Mouse (Mus musculus): ENCODE measurements around the gene Ppp1r35.
A peak's percentile ranks its signal among the peaks of the same experiment; 100 is the strongest.

The Ppp1r35 gene

DNA sequence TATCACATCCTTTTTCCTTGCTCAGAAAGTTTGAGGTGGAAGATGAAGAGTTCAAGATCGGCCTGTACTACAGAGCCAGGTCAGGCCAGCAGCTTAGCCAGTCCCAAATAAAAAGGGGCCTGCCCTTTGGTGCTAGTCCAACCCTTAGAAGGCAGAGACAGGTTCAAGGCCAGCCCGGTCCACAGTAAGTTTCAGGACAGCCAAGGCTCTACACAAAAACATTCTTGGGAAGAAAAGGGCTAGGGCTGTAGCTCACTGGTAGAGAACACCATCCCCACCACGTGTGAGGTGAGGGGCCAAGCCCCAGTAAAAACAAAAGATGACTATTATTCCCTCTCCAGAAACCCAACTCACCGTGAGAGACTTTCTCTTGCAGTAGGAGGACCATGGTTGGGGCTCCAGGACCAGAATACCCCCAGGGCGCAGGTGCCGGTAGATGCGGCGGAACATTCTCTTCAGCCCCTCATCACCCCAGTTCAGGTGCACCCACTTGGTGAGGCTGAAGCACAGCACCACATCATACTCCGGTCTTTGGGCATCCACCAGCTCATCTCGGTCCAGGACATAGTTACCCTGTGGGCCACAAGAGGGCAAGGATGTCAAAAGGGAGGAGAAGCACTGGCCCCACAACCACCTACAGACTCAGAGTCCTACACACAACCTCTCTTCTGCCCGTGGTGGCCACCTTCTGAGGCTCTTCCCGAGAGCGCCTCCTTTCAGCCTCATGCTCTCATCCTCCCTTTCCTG, 4.3 kb downstream of the Ppp1r35 start:
- DNase-seq (ENCODE audit: low spot score), result no peak

DNA sequence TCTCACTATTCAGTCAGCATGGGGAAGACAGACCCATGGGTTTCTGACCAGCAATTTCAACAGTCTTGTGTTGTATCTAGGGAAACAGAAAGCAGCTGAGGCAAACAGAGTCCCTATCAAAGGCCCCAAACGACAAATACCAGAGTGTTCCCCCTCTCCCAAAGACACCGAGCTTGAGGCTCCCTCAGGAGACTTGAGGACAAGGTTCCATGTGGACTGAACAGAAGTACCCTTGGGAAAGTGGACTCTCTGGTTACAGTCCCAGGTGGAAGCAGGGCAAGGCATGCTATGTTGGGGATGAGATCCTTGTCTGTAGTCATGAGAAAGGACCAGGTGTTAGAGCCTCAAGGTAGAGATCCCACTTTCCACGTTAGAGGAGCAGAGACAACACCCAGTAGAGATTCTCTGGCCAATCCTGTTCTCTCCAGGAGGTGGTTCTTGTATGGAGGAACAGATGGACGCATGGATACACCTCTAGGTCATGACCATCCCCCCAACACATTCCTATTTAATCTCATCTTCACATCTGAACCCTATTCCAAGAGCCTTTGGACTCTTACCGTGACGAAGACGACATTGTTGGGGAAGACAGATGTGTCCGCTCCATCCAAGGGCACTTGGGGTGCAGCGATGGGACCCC, 5.4 kb downstream of the Ppp1r35 start:
- no peak for DNase-seq (ENCODE audit: low spot score)

DNA sequence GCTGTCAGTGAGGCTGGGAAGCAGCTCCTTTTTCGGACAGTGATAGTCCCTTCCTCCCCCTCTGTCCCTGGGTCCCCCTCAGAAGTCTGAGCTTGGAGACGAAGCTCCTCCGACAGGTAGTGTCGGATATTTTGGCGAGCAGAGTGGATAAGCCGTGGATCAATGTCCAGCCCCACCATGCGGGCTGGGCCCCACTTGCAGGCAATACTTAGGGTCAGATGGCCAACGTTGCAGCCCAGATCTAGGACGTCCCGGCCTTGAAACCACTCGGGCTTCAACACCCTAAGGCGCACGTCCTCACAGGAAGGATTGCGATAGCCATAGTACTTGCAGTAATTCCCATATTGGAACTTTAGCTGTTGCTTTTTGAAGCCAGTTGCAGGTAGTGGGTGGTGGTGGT, 5.9 kb downstream of the Ppp1r35 start:
- no peak for DNase-seq (ENCODE audit: low spot score)

DNA sequence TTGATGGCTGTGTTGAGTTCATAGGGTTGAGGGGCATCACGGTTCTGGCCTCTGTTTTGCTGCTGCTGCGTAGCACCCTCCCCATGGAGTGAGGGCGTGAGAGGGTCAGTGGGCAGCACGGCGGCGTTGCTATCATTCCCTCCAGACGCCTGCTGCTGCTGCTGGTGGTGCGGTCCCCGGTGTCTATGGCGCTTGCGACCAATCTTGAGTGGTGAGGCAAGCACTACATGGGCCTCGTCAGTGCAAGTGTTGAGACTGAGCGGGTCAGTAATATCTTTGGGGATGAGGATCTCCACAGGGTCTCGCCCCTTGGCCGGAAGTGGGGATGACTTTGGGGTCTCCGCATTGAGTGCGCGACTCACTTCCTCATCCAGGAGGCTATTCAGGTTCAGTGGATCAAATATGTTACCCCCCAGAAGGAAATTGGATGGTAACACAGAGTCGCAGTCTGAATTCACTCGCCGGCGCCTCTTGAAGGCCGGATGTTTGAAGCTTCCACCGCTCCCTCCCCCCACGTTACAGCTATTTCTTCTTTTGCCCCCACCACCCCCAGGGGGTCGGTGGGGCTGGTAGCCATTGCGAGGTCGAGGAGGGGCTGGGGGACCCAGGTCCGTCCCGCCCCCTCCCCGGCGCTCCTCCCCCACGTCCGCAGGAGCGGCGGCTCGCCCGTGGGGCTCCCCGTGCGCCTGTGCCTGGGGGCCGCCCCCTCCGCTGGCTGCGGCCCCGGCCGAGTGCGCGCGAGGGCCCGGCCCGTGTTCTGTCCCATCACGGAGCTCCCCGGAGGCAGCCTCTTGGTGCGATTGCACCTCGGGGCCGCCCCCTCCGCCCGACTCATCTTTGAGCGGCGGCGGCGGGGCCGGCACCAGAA, 6.7 kb downstream of the Ppp1r35 start:
- peak; percentile 31 for DNase-seq (ENCODE audit: low spot score)

DNA sequence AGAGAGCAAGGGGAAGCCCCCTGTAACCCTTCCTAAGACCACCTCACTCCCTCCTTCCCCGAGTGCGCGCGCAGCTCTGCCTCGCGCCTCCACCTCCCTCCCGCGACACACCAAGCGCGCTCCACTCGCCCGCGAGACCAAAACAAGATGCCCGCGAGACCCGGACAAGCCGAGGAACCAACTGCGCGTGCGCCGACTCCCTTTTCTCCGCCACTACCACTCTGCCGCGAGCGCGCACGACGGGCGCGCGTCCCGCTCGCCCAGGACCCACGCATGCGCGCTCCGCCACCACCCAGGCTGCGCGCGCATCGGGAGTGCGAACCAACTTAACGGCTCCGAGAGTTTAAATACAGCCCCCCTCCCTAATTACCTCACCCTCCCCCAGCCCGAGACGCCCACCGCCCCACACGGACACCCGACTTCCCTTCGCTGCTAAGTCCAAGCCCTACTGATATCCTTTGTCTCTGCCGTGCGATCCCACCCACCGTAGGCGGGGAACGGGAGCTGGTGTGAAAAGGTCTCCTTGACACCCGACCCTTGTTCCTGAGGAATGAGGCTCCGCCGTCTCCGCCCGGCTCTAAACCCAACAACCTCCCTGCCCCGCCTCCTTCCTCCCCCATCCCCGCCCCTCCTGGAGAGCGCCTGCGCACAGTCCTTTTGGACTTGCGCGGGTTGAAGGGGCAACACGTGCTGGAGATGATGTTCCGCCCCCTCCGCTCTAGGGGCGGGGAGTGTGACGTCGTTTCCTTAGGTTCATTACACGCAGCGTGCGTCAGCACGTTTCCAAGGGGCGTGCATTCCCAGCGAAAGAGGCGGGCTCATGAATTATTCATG, 7.7 kb downstream of the Ppp1r35 start:
- peak; percentile 99 for DNase-seq (ENCODE audit: low spot score)

DNA sequence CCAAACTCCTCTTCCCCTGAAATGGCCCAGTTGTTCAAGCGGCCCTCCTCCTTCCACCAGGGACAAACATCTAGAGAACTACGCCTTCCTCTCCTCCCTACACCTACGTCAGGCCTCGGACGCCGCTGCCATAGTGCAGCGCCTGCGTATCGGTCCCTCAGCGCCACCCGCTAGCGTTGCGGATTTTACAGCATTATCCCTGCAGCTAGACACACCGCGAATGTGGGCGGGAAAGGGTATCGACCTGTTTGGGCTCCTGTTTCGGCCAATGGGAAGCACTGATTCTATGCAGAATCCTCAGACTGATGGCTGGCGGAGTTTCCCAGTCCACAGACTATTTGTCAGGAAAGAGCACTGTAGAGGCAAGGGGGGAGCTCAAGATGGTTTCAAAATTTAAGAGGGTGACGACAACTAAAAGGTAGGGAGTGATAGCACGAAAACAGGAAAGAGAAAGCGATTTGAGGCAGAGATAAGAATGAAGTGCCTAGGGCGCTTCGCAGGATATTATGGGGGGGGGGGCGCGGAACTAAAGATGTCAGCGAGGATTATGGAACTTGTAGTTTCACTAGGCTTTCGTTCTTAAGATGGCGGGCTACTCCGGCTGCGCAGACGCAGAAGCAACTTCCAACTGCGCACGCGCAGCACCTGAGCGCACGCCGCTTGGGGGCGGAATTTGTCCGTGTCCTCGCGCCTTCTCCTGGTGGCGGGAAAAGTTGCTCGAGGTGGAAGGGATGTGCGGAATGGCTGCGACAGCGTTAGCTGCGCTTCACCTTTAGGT, 8.7 kb downstream of the Ppp1r35 start, which contains the start of the genes Mepce and Zcwpw1:
Gene Mepce, minus strand, starts transcription at position 505 of the 778 bp plus-strand sequence.
Gene Zcwpw1, plus strand, starts transcription at position 648 of the 778 bp plus-strand sequence.
- peak; percentile 95 for DNase-seq (ENCODE audit: low spot score)

DNA sequence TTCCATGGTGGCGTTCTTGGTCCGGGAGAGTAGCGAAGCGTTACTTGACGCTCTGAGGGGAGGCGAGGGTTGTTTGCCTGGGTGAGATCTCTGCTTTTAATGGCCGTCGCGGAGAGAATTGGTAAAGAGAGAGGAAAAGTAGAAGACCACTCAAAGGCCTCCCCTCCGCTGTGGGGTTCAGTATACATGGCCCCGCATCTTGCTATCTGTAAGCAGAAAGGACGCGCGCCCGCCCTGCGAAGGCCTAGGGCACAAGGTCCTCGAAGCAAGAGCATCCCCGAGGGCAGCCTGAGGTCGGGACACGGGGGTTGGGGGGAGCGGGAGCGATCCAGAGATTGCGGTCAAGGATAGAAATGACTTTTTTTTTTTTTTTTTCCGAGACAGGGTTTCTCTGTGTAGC, 9.5 kb downstream of the Ppp1r35 start:
- DNase-seq (ENCODE audit: low spot score), result no peak

DNA sequence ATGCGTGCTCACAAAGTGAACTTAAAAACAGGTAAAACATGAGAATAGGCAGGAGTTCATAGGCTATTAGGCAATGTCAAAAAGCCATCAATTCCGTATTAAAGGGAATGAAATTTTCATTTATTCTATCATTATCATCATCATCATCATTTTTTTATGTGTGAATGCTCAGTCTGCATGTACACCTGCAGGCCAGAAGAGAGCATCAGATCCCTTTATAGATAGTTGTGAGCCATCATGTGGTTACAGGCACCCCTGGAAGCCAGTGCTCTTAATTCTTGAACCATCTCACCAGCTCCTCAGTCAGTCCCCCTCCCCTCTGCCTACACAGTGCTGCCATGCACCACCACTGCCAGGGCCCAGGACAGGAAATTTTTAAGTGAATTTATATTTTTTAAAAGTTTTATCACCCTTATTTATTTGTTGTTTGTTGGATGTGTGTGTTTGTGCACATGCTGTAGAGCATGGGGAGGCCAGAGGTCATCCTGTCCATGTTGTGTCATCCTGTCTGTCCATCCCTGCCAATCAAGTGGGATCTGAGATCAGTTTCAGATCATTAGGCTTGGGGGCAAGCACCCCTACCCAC, 10.4 kb downstream of the Ppp1r35 start:
- no peak for DNase-seq (ENCODE audit: low spot score)

DNA sequence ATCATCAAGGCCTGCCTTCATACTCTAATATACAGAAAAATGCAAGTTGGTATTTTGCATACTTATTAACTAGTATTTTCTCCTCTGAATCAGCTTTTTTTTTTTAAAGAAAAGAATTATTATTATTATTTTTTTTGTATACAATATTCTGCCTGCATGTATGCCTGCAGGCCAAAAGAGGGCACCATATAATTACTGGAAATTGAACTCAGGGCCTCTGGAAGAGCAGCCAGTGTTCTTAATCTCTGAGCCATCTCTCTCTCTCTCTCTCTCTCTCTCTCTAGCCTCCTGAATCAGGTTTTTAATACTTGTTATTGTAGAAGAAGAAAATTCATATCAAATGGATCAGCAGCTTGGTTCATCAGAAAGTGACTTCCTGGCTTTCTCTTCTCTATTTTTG, 12.9 kb downstream of the Ppp1r35 start:
- no peak for DNase-seq (ENCODE audit: low spot score)

DNA sequence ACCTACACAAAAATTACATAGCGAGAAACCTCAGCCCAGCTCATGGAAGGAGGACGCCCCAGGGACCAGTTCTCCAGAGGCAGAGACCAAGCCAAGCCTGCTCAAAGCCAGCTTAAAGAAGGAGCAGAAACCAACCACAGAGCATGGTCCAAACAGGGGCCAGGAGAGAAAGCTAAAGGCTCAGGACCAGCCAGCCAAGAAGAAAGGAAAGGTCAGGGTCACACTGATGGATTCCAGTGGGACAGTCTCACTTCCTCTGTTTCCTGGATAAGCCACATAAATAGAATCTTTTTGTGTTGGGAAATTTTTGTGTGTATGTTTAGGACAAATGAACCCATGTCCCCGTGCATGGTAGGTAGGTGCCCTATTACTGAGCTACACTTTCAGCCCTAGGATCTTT, 18.0 kb downstream of the Ppp1r35 start:
- no peak for DNase-seq (ENCODE audit: low spot score)

DNA sequence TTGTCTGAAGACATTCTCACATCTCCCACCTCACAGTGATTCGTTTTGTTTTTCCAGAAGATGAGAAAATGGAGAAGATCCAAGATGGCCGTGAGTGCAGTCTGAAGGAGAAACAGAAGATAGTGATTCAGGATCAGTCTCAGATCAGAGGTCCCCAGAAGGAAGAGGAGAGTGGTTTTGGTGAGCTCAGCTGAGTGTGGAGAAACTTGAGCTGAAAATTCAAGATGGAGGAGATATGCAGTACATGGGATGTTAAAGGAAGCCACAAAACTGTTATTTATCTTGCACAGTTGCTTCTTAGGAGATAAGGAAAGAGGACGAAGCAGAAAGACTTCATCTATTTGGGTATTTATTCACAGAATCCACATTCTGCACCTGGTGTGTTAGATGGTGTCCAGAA, 22.3 kb downstream of the Ppp1r35 start:
- no peak for DNase-seq (ENCODE audit: low spot score)

DNA sequence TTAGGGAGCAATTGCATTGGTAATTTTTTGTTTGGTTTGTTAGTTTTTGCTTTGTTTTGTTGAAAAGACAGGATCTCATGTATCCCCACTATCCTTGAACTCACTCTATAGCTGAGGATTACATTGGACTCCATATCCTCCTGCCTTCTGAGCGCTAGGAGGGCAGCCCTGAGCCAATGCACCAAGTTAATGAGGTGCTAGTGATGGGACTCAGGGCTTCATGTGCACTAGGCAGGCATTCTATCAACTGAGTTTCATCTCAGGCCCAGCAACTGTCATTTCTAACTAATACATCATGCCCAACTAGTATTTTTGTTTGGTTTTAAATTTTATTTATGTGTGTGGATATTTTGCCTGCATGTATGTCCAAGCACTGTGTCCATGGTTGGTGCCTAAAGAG, 27.5 kb downstream of the Ppp1r35 start:
- no peak for DNase-seq (ENCODE audit: low spot score)

DNA sequence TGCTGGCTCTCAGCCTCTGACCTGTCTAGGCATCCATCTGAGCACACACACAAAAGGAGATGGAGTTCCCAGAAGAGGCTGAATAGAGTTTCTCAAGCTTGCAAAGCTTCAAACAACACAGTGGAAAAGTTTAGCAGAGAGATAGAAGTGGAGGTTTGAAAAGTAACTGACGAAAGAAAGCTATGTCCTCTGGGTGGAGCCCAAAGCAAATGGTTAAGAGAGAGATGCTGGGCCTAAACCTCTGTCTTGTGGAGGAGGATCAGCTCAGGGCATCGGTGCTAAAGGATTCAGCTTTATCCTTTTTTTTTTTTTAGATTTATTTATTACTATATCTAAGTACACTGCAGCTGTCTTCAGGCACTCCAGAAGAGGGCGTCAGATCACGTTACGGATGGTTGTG, 29.7 kb downstream of the Ppp1r35 start:
- no peak for DNase-seq (ENCODE audit: low spot score)

DNA sequence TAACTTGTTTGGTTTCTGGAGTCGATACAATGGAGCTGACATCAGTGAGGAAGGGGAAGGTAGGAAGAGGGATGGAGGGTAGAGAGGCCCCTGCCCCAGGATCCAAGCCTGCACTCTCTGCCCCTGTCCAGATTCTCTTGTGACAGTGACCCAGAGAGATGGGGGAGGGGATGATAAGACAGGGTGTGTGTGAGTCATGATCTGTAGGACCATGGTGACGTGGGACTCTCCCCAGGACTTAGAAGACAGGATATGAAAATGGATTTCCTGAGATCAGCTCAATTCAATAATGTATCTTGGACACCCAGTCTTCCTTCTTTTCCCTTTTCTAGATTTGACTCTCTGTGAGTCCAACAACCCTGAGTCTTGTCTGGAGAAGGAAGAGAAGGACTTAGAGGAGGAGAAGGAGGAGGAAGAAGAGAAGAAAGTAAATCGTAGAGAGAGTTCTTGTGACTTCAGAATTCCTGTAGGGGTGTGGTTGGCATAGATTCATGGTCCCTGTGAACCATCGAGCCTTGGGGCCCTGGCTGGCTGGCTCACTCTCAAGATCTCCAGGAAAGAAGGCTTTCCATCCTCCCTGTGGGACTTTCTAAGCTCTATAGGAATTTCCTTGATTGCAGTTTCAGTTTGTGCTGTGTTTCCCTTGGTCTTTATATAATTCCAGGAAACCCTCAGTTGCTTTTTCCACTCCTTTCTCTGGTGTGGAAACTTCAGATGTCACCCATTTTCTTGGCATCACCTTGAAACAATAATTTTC, 39.0 kb downstream of the Ppp1r35 start:
- no peak for DNase-seq (ENCODE audit: low spot score)

DNA sequence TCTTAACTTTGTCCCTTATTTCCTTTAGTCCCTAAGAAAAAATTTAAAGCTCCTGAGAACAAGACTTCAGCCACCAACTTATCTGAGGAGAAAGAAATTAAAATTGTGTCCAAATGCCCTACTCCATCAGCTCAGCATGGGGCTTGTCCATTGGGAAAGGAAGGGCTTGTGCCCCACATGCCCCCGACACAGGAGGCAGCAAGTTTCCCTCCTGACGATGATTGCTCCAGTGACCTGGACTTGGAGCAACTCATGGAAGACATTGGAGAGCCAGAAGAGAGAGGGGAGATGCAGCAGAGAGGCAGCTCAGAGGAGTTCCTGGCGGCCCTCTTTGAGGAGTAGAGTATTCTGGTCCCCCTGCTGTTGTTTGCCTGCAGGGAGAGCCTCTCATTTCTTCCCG, 43.5 kb downstream of the Ppp1r35 start:
- DNase-seq (ENCODE audit: low spot score), result no peak

DNA sequence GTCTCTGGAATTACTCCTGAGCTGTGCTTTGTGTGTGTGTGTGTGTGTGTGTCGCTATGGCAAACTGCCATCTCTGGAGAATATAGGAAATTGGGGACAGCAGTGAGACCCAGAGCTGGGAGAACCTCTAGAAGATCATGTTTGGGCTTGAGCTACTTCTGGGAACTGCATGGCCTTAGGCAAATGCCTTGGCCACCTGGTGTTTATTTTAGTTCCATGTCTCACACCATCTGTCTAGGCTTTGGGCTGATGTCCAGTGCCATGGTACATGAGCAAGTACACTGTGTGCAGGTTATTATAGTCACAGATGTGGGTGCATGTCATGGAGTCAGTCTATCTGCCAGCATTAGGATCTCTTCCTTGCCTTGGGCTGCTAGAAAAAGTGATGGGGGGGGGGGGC, 44.0 kb downstream of the Ppp1r35 start:
- no peak for DNase-seq (ENCODE audit: low spot score)

DNA sequence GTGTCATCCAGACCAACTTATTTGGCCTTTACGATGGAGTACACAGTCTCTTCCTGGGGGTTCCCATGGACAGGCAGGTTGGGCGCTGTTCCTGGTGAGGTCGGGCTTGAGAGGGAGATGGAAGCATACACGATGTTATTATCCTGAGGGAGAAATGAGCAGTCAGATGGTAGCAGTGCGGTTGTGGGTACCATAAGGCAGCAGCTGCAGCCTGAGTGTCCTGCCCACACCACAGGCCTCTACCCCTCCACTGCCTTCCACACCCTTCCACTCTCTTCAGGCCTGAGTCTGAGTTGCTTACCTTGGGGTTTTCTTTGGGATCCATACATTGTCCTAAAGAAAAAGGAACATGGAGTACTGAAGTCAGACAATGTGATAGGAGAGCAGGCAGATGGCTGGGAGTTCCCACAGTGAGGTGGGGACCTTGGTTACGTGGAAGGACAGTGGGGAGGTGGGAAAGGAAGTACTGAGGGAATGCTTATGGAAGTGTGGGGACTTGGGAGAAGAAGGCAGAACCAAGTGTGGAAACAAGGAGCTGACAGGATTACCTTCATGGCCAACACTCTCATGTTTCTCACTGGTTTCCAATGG, 44.9 kb downstream of the Ppp1r35 start:
- DNase-seq (ENCODE audit: low spot score), result no peak

DNA sequence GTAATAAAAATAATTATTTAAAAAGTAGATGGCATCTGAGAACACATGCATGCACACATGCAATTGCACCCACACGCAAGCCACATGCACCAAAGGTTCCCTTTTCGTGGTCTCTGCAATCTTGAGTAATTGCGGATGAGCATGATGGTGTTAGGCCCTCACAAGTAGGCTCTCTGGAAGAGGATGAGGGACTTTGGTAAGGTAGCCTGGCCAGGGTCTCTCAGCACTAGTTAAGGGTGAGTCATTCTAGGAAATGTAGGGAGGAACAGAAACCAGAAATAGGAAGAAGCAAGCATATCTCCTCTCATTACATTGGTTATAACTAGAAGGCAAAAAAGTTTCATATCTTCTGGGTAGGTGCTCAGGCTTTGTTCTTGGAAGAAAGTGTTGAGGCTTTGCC, 46.4 kb downstream of the Ppp1r35 start:
- peak; percentile 19 for DNase-seq (ENCODE audit: low spot score)

DNA sequence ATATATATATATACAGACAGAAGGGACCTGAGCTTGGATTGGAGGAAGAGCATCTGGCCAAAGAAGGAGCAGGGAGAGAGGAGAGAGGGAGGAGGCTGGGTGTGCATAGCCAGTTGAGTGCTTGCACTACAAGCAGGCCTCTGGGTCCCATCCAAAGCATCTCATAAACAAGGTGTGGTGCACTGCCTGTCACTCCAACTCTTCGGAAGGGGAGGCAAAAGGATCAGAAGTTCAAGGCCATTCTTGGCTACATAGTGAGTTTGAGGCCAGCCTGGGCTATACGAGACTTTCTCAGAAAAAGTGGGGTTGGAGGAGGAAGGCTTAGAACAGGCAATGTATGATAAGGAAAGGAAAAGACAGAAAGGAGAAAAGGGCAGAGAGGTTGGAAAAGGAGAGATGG, 47.3 kb downstream of the Ppp1r35 start:
- no peak for DNase-seq (ENCODE audit: low spot score)

DNA sequence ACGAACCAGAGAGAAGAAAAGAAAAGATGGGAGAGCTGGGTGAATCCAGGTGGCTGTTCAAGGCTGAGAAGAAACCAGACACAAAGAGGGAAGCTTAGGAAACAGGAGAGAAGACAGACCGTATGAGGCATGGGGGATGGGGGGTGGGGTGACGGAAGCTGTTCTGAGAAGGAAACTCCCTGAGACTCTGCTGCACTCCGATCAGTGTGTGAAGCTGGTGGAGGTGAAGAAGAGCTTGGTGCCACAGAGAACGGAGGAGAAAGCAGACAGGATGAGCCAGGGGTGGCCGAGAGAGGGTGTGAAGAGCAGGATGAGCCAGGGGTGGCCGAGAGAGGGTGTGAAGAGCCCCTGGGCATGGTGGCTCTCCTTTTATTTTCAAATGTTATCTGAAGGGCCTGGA, 47.8 kb downstream of the Ppp1r35 start:
- no peak for DNase-seq (ENCODE audit: low spot score)
